28 mouse cellular contexts compared by ENCODE assay signal in the genomic region with DNA sequence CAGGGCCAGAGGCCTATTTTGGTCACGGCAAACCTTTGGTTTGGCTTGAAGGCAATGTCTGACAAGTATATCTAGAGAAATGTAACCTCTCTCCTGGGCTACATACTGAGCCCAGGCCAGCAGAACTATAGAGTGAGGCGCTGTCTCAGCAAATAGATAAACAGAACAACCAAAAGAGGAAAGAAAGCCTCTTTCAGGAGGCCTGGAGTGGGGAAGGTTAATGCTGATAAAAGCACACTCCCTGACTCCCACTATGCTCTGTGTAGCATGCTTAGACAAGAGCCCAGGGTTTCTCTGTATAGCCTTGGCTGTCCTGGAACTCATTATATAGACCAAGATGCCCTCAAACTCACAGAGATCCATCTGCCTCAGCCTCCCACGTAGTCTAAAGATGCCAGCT. TPM values are rescaled to one million over a fixed set of nuclear protein-coding genes. Genes with fewer than 3 reads are reported as not detected.
A peak's percentile ranks its signal among the peaks of the same experiment; 100 is the strongest.
DNase-seq lines count a peak whose midpoint lies in the region; ATAC-seq and TF ChIP-seq lines count a peak whose summit lies in the region.
"Had no signal": no experiment of that assay in that cellular context is flagged by ENCODE, and none has a peak within 500 bp of the region (broad histone marks: within the 10 kb centered on the region; RNA-seq: fewer than 3 reads in every experiment).

No protein-coding gene starts in this region.

- 38% methylated on average over 3 of the region's 3 CpGs for WGBS in heart, embryonic 13.5 days
- 20% methylated on average over 3 of the region's 3 CpGs for WGBS in liver, embryonic 15.5 days (ENCODE audit: insufficient replicate concordance)
- WGBS in lung, adult 2 months, result 69% methylated on average over 3 of the region's 3 CpGs

- H3K4me1 ChIP-seq in heart, embryonic 13.5 days, result peaks cover 7% of the 10 kb centered on the region
- peaks cover 9 to 17% of the 10 kb centered on the region in 2 experiments for H3K4me1 ChIP-seq in MEL (ENCODE audit: control insufficient read depth in 1 of 2, insufficient read depth in 2 of 2, low read length in 2 of 2)
- peaks cover 7% of the 10 kb centered on the region for H3K4me1 ChIP-seq in liver, embryonic 15.5 days (replicated peaks)
- H3K4me1 ChIP-seq in lung, adult 2 months (ENCODE audit: control insufficient read depth, insufficient read depth, low read length), result no peaks in the 10 kb centered on the region
- H3K4me1 ChIP-seq: embryonic facial prominence, embryonic 13.5 days; forebrain, embryonic 13.5 days; hindbrain, embryonic 10.5 days; kidney, embryonic 15.5 days; limb, embryonic 12.5 days; midbrain, embryonic 15.5 days; neural tube, embryonic 12.5 days had no signal

- H3K4me2 ChIP-seq in heart, embryonic 13.5 days, result no peak overlapping the region
- no peak overlapping the region for H3K4me2 ChIP-seq in liver, embryonic 15.5 days
- H3K4me2 ChIP-seq: embryonic facial prominence, embryonic 13.5 days; forebrain, embryonic 13.5 days; kidney, embryonic 15.5 days; limb, embryonic 12.5 days; lung, embryonic 14.5 days; midbrain, embryonic 15.5 days; neural tube, embryonic 12.5 days had no signal

- DNase-seq in heart, postnatal 25 days (ENCODE audit: low spot score), result no peak
- peak; percentile 85 for DNase-seq in MEL (ENCODE audit: low read depth, low spot score)
- DNase-seq in lung, adult 2 months, result no peak
- no peak for DNase-seq in kidney, adult 9 months
- DNase-seq: cerebellum, adult 18-20 months; cerebellum, postnatal 25 days; embryo, embryonic 11 days; gastrocnemius, adult 2 months; kidney, postnatal 36 days; layer of hippocampus, postnatal 36 days; lung, embryonic 14.5 days; right cerebral cortex, postnatal 14 days; thymus, postnatal 14 days had no signal

- no peaks in the 10 kb centered on the region for H3K36me3 ChIP-seq in heart, embryonic 13.5 days
- H3K36me3 ChIP-seq in MEL (ENCODE audit: control insufficient read depth in 1 of 2, insufficient read depth in 2 of 2, low read length in 2 of 2), result peaks cover 0 to 27% of the 10 kb centered on the region in 2 experiments; a peak in 2 of 4 replicates
- 0 out of 2 replicates have a peak, but pooled peaks cover 2% of the 10 kb centered on the region for H3K36me3 ChIP-seq in liver, embryonic 15.5 days (replicated peaks)
- H3K36me3 ChIP-seq: embryonic facial prominence, embryonic 13.5 days; hindbrain, embryonic 10.5 days; kidney, embryonic 15.5 days; limb, embryonic 12.5 days; midbrain, embryonic 15.5 days; neural tube, embryonic 12.5 days had no signal

- H3K9me3 ChIP-seq in heart, embryonic 13.5 days, result no peaks in the 10 kb centered on the region
- no peaks in the 10 kb centered on the region for H3K9me3 ChIP-seq in MEL (replicated peaks; ENCODE audit: insufficient read depth, low read length)
- H3K9me3 ChIP-seq in liver, embryonic 15.5 days (replicated peaks), result no peaks in the 10 kb centered on the region
- H3K9me3 ChIP-seq: embryonic facial prominence, embryonic 13.5 days; forebrain, embryonic 13.5 days; hindbrain, embryonic 10.5 days; kidney, embryonic 15.5 days; limb, embryonic 12.5 days; midbrain, embryonic 15.5 days; neural tube, embryonic 12.5 days had no signal

- TF ChIP-seq RAD21 in MEL (IDR thresholded peaks at IDR 0.05; ENCODE audit: low read depth, low read length), result no peak

- no peak for ATAC-seq in heart, embryonic 13.5 days (ENCODE audit: extremely low read depth, insufficient number of reproducible peaks, low FRiP score, low TSS enrichment)
- peak; percentile 51; the same call in 1 of the 2 replicates for ATAC-seq in common myeloid progenitor, adult 5-6 weeks (replicated peaks; ENCODE audit: low read depth, poor library complexity, severe bottlenecking)
- ATAC-seq in liver, embryonic 15.5 days (ENCODE audit: insufficient read depth), result peak; percentile 70
- ATAC-seq: CD4-positive, CD25-positive, alpha-beta regulatory T cell, adult 4 months; forebrain, embryonic 13.5 days; hindbrain, embryonic 16.5 days; intestine, embryonic 16.5 days; midbrain, embryonic 15.5 days; Patski had no signal

- no peaks in the 10 kb centered on the region for H3K79me2 ChIP-seq in MEL (ENCODE audit: control insufficient read depth, insufficient read depth, low read length, poor library complexity)

- intact Hi-C loops in heart, postnatal 25 days (cut with DNase I), result no loop called here

- TF ChIP-seq CTCF in MEL (IDR thresholded peaks at IDR 0.05 in 2 of 3, conservative IDR thresholded peaks at IDR 0.05 in 1 of 3; ENCODE audit: control insufficient read depth in 1 of 3, insufficient read depth in 1 of 3, low read depth in 2 of 3, low read length in 3 of 3, poor library complexity in 1 of 3, severe bottlenecking in 1 of 3), result no peak
- no peak for TF ChIP-seq CTCF in lung, adult 2 months (IDR thresholded peaks at IDR 0.05; ENCODE audit: insufficient read depth, low read length)

- no peak overlapping the region for H3K9ac ChIP-seq in heart, embryonic 13.5 days
- no peak overlapping the region for H3K9ac ChIP-seq in MEL (ENCODE audit: control insufficient read depth, low read depth, low read length, poor library complexity, severe bottlenecking)
- no peak overlapping the region for H3K9ac ChIP-seq in liver, embryonic 15.5 days
- H3K9ac ChIP-seq: embryonic facial prominence, embryonic 13.5 days; forebrain, embryonic 13.5 days; kidney, embryonic 15.5 days; limb, embryonic 12.5 days; lung, embryonic 14.5 days; midbrain, embryonic 15.5 days; neural tube, embryonic 12.5 days had no signal

- no peaks in the 10 kb centered on the region for H3K27me3 ChIP-seq in heart, embryonic 13.5 days (replicated peaks)
- no peaks in the 10 kb centered on the region for H3K27me3 ChIP-seq in MEL (ENCODE audit: control insufficient read depth in 1 of 2, insufficient read depth in 2 of 2, low read length in 2 of 2)
- no peaks in the 10 kb centered on the region for H3K27me3 ChIP-seq in liver, embryonic 15.5 days
- H3K27me3 ChIP-seq: embryonic facial prominence, embryonic 13.5 days; forebrain, embryonic 13.5 days; kidney, embryonic 15.5 days; limb, embryonic 12.5 days; midbrain, embryonic 15.5 days; neural tube, embryonic 12.5 days had no signal

- H3K4me3 ChIP-seq in heart, embryonic 13.5 days, result no peak overlapping the region
- no peak overlapping the region for H3K4me3 ChIP-seq in MEL (ENCODE audit: control insufficient read depth in 1 of 2, insufficient read depth in 1 of 2, low read depth in 2 of 2, low read length in 2 of 2)
- no peak overlapping the region for H3K4me3 ChIP-seq in liver, embryonic 15.5 days (replicated peaks)
- H3K4me3 ChIP-seq in lung, adult 2 months (replicated peaks; ENCODE audit: extremely low read depth, low read depth, low read length), result no peak overlapping the region
- H3K4me3 ChIP-seq: embryonic facial prominence, embryonic 13.5 days; erythroblast, embryonic 14.5 days; forebrain, embryonic 13.5 days; gastrocnemius, adult 2 months; hindbrain, embryonic 10.5 days; kidney, embryonic 15.5 days; limb, embryonic 12.5 days; midbrain, embryonic 15.5 days; neural tube, embryonic 12.5 days had no signal

- H3K27ac ChIP-seq in heart, embryonic 13.5 days (replicated peaks), result peak overlapping the region; percentile 53
- peak overlapping the region; percentile 70 for H3K27ac ChIP-seq in MEL (ENCODE audit: control insufficient read depth, low read depth, low read length)
- H3K27ac ChIP-seq in liver, embryonic 15.5 days (replicated peaks), result no peak overlapping the region
- H3K27ac ChIP-seq: embryonic facial prominence, embryonic 13.5 days; forebrain, embryonic 13.5 days; gastrocnemius, adult 2 months; hindbrain, embryonic 10.5 days; kidney, embryonic 15.5 days; limb, embryonic 12.5 days; midbrain, embryonic 15.5 days; neural tube, embryonic 12.5 days had no signal

- peak; percentile 82 to 84 for TF ChIP-seq EP300 in MEL (IDR thresholded peaks at IDR 0.05; ENCODE audit: low read depth in 1 of 2, low read length in 2 of 2)

- no peak for TF ChIP-seq POLR2A in MEL (IDR thresholded peaks at IDR 0.05; ENCODE audit: control insufficient read depth in 1 of 2, insufficient read depth in 1 of 2, low read depth in 1 of 2, low read length in 2 of 2, poor library complexity in 1 of 2)
- no peak for TF ChIP-seq POLR2A in lung, adult 2 months (IDR thresholded peaks at IDR 0.05; ENCODE audit: borderline replicate concordance, extremely low read depth, low read depth, low read length)

TF ChIP-seq in MEL, 35 proteins besides CTCF, POLR2A, EP300 and RAD21 (continues in another document):
- peak; percentile 27; the same call in 1 of the 2 replicates for TF ChIP-seq TBP (IDR thresholded peaks at IDR 0.05; ENCODE audit: low read depth, low read length)
- 0 out of 2 replicates have a peak, but pooled peaks have one; percentile 12 for TF ChIP-seq NRF1 (IDR thresholded peaks at IDR 0.05; ENCODE audit: insufficient read depth, low read depth, low read length, poor library complexity, severe bottlenecking)
- TF ChIP-seq HCFC1 (IDR thresholded peaks at IDR 0.05; ENCODE audit: low read depth, low read length), result no peak
- no peak for TF ChIP-seq NELFE (IDR thresholded peaks at IDR 0.05; ENCODE audit: low read depth, low read length)
- peak; percentile 42; the same call in 1 of the 2 replicates for TF ChIP-seq ETS1 (IDR thresholded peaks at IDR 0.05; ENCODE audit: low read depth, low read length)
- no peak for TF ChIP-seq BHLHE40 (IDR thresholded peaks at IDR 0.05; ENCODE audit: borderline replicate concordance, low read depth, low read length)
- TF ChIP-seq JUND (IDR thresholded peaks at IDR 0.05; ENCODE audit: low read depth, low read length), result no peak
- TF ChIP-seq MYC (IDR thresholded peaks at IDR 0.05; ENCODE audit: low read depth, low read length), result no peak
- TF ChIP-seq MAX (IDR thresholded peaks at IDR 0.05; ENCODE audit: low read length), result no peak
- TF ChIP-seq GABPA (IDR thresholded peaks at IDR 0.05; ENCODE audit: low read depth, low read length), result no peak
- TF ChIP-seq TAL1 (IDR thresholded peaks at IDR 0.05; ENCODE audit: low read length), result peak; percentile 75
- TF ChIP-seq TCF12 (IDR thresholded peaks at IDR 0.05; ENCODE audit: low read depth, low read length), result peak; percentile 78
- TF ChIP-seq ZC3H11A (IDR thresholded peaks at IDR 0.05; ENCODE audit: low read depth, low read length), result no peak
- TF ChIP-seq USF2 (IDR thresholded peaks at IDR 0.05; ENCODE audit: borderline replicate concordance in 1 of 2, insufficient read depth in 1 of 2, low read depth in 1 of 2, low read length in 2 of 2), result no peak
- no peak for TF ChIP-seq CHD2 (IDR thresholded peaks at IDR 0.05; ENCODE audit: low read length)
- peak; percentile 84 for TF ChIP-seq GATA1 (IDR thresholded peaks at IDR 0.05; ENCODE audit: low read depth, low read length)

RNA-seq across cellular contexts. Expression of gene Sp100, which starts 43.5 kb away (rescaled TPM):
- polyA plus RNA-seq in heart, embryonic 13.5 days (2015; fragmentation: Nextera tagmentation; extraction: Ambion mirVana), result 1.7 and 1.9 TPM in 2 replicates
- total RNA-seq in heart, postnatal 25 days (2021), result 10 to 100 TPM; 17.9 to 20.2 TPM
- 2.8 and 3.7 TPM in 2 replicates for total RNA-seq in MEL (2012; rRNA removed)
- 1 to 10 TPM in 1 of 2 experiments, not detected in 1; 6.5 TPM for polyA plus RNA-seq in MEL (2012; ENCODE audit: insufficient read depth in 1 of 2, insufficient read length in 2 of 2, low read depth in 1 of 2, low replicate concordance in 2 of 2, missing spikeins in 1 of 2)
- total RNA-seq in common myeloid progenitor, adult 5-6 weeks (2017), result 64.9 and 116 TPM in 2 replicates
- 5.7 and 6.6 TPM in 2 replicates for polyA plus RNA-seq in liver, embryonic 15.5 days (2015; fragmentation: Nextera tagmentation; extraction: Ambion mirVana)
- 15.7 and 26.4 TPM in 2 replicates for polyA plus RNA-seq in lung, adult 2 months (2012; rRNA removed)
